Mouse (Mus musculus) stomach, postnatal 0 days (tissue): ENCODE results near the gene Bhlhe40. TPM values are rescaled to one million over a fixed set of nuclear protein-coding genes. Genes with fewer than 3 reads are reported as not detected.

Experiments used
- ATAC-seq: fragments of 200-750 bp; cut with Nextera tagmentation; 2 replicates; pipeline ENCODE4 v1.8.0; 2017; ENCODE audit not compliant: low FRiP score, low TSS enrichment
- DNase-seq: peaks from one replicate; pipeline ENCODE4 v3.0.0-alpha.2; 2016; ENCODE audit warnings: low spot score
- H3K27ac ChIP-seq: fragments of 300-500 bp; sonication (generic); replicated peaks from 2 replicates; pipeline ENCODE4 v1.5.1; 2014; ENCODE audit warnings: mild to moderate bottlenecking, control low read depth
- H3K27me3 ChIP-seq: fragments of 300-500 bp; sonication (generic); 2 replicates; pipeline ENCODE4 v1.6.1; 2014; ENCODE audit warnings: low read length; ENCODE audit not compliant: control insufficient read depth, insufficient read depth
- H3K36me3 ChIP-seq: fragments of 300-500 bp; sonication (generic); 2 replicates; pipeline ENCODE4 v1.6.1; 2014; ENCODE audit warnings: low read length, mixed read lengths; ENCODE audit not compliant: control insufficient read depth, insufficient read depth
- H3K4me1 ChIP-seq: fragments of 300-500 bp; sonication (generic); replicated peaks from 2 replicates; pipeline ENCODE4 v1.6.1; 2014; ENCODE audit warnings: antibody characterized with exemption; ENCODE audit not compliant: control insufficient read depth, insufficient read depth
- H3K4me2 ChIP-seq: fragments of 300-500 bp; sonication (generic); replicated peaks from 2 replicates; pipeline ENCODE4 v1.6.1; 2014; ENCODE audit warnings: low read depth, mild to moderate bottlenecking, control low read depth, moderate library complexity
- H3K4me3 ChIP-seq: fragments of 300-500 bp; sonication (generic); 2 replicates; pipeline ENCODE4 v1.5.1; 2014; ENCODE audit warnings: low read depth, low read length, control low read depth
- H3K9ac ChIP-seq: fragments of 300-500 bp; sonication (generic); 2 replicates; pipeline ENCODE4 v1.6.1; 2014; ENCODE audit warnings: mild to moderate bottlenecking, low read length, control low read depth, mixed read lengths
- H3K9me3 ChIP-seq: fragments of 300-500 bp; sonication (generic); 2 replicates; pipeline ENCODE4 v1.6.1; 2016; ENCODE audit warnings: low read length; ENCODE audit not compliant: control insufficient read depth
- CTCF ChIP-seq: IDR thresholded peaks from 2 replicates; pipeline ENCODE4 v1.5.1; 2016; ENCODE audit warnings: antibody characterized with exemption, low read depth, mild to moderate bottlenecking, moderate library complexity
- EP300 ChIP-seq: optimal IDR thresholded peaks from 2 replicates; pipeline ENCODE3; 2016; ENCODE audit warnings: antibody characterized with exemption
- WGBS: fragments of 180-500 bp; shearing (Covaris S2); extraction: QIAGEN DNeasy Blood & Tissue Kit; methylation state at CpG from one replicate; pipeline ENCODE4 v1.1.7; 2014; 5-methylcytosine and 5-hydroxymethylcytosine counted together
- polyA plus RNA-seq: library from polyadenylated mRNA; unstranded; fragments of >200 nt; fragmentation: Nextera tagmentation; extraction: Ambion mirVana; gene quantifications from 2 replicates; pipeline ENCODE4 v1.2.1, GENCODE M21; 2015

Bhlhe40 gene
- polyA plus RNA-seq, 1 experiment from 2014 or later, result 28.7 TPM

DNA sequence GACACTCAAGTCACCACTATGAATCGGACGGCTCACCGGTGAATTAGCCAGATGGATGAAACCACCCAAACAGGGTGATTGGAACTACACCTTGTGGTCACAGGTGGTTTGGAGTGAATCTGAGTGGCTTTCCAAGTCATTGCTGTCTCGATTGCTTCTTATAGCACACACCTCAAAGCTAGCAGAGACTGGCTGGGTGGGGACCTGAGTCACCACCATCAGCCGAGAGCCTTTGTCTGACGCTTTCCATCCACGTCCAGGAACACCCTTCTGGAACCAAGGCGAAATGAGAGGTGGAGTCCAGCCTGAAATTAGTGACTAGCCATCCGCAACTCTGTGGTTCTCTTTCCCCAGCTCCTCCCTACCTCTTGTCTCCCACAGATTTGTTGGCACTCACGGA is 36.9 kb downstream of the Bhlhe40 start:
- ATAC-seq (peak; percentile 75), DNase-seq (peak; percentile 51)
- Histone ChIP-seq H3K9me3 (no peaks in the 10 kb centered on the region), H3K27ac (no peak overlapping the region), H3K4me2 (no peak overlapping the region), H3K9ac (no peak overlapping the region), H3K4me3 (no peak overlapping the region), H3K27me3 (no peaks in the 10 kb centered on the region), H3K36me3 (no peaks in the 10 kb centered on the region), H3K4me1 (no peaks in the 10 kb centered on the region)
- TF ChIP-seq CTCF, result no peak
- TF ChIP-seq EP300, result no peak
- 75% methylated on average over 10 of the region's 10 CpGs for WGBS

DNA sequence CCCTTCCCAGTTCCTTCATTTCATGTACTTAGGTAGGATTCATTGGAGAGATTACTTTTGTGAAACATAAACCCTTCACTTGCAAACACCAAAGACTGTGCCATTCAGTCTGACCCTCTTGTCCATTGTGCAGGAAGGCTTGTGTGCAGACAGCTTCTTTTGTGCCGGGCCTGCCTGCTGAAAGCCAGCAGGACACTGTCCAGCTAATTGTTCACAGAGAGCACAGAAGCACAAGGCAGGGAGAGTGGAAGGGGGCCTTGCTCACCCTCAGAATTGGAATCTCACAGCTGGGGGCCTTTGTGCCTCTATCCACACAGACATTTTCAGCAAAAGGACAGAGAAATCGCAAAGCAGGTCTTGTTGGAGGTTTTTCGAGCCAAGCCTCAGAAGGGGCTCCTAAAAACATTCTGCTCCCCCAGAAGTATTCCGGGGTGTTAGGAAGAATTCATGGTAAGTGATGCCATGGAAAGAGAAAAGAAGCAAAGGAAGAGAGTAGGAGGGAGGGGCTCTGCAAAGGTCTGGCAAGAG is 38.0 kb downstream of the Bhlhe40 start:
- Histone ChIP-seq H3K9me3 (no peaks in the 10 kb centered on the region), H3K27ac (no peak overlapping the region), H3K27me3 (no peaks in the 10 kb centered on the region), H3K36me3 (no peaks in the 10 kb centered on the region), H3K9ac (no peak overlapping the region), H3K4me1 (no peaks in the 10 kb centered on the region), H3K4me3 (no peak overlapping the region), H3K4me2 (no peak overlapping the region)
- DNase-seq (no peak), ATAC-seq (no peak)
- TF ChIP-seq EP300 (no peak), CTCF (no peak)
- 78% methylated on average over 4 of the region's 4 CpGs for WGBS

DNA sequence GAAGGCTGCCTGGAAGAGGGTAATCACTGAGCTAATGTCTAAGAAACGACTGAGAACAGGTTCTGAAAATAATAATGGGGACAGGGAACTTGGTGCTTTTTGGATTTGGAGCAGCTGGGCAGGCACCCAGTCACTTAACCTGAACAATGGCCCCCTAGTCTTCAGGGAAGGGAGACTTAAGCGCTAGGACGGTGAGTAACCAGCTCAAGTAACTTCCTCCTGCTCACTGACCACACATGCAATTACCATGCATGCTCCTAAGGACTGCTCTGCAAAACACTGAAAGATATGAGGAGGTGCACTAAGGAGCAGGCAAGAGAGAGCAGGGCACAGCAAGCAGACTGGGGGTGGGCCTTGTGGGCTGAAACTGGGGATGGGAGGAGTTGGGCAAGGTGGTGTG is 39.2 kb downstream of the Bhlhe40 start:
- WGBS, result 67% methylated on average over 3 of the region's 3 CpGs
- Histone ChIP-seq H3K4me3 (no peak overlapping the region), H3K9me3 (no peaks in the 10 kb centered on the region), H3K9ac (no peak overlapping the region), H3K27ac (no peak overlapping the region), H3K4me2 (no peak overlapping the region), H3K4me1 (no peaks in the 10 kb centered on the region), H3K27me3 (no peaks in the 10 kb centered on the region), H3K36me3 (no peaks in the 10 kb centered on the region)
- ATAC-seq (peak; percentile 30; the same call in 1 of the 2 replicates), DNase-seq (no peak)
- TF ChIP-seq EP300, result no peak
- no peak for TF ChIP-seq CTCF

DNA sequence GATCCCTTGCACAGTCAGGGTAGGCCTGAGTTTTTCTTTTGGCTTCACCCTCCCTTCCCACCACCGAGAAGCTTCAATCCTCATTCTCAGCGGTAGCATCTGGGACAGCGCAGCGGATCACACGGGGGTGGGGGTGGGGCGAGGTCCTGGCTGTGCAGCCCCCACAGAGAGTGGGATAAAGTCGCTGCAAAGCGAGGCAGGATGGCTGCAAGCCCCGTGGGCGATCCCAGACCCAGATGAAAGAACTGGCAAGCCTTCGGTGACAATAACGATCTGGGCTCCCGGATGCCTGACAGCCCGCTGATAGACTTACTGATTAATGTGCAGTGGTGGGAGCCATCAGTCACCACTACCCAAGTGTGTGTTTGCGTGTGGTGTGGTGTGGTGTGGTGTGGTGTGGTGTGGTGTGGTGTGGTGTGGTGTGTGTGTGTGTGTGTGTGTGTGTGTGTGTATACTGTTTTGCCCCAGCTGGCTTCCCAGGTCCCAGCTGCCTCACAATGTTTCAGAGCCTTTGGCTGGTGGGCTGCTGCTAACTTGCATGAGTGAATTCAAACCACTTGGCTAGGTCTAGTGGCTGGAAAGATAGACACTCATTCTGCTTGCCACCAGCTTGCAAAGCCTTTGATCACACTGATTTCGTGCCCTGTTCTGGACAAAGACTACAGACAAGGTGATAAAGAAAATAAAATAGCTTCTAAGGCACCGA is 40.4 kb downstream of the Bhlhe40 start:
- H3K4me3 ChIP-seq, result no peak overlapping the region
- WGBS, result 42% methylated on average over 17 of the region's 17 CpGs
- no peaks in the 10 kb centered on the region for H3K27me3 ChIP-seq
- H3K9me3 ChIP-seq, result no peaks in the 10 kb centered on the region
- H3K27ac ChIP-seq, result no peak overlapping the region
- H3K4me2 ChIP-seq, result no peak overlapping the region
- DNase-seq (no peak), ATAC-seq (no peak)
- H3K4me1 ChIP-seq, result no peaks in the 10 kb centered on the region
- H3K36me3 ChIP-seq, result no peaks in the 10 kb centered on the region
- TF ChIP-seq CTCF (no peak), EP300 (no peak)
- H3K9ac ChIP-seq, result no peak overlapping the region

- TF ChIP-seq EP300 (no peak), CTCF (no peak)
- H3K9me3 ChIP-seq, result no peaks in the 10 kb centered on the region
- H3K4me2 ChIP-seq, result no peak overlapping the region
- peak; percentile 68 for DNase-seq
- no peak overlapping the region for H3K9ac ChIP-seq
- no peaks in the 10 kb centered on the region for H3K4me1 ChIP-seq
- no peaks in the 10 kb centered on the region for H3K36me3 ChIP-seq
- H3K27me3 ChIP-seq, result no peaks in the 10 kb centered on the region
- H3K4me3 ChIP-seq, result no peak overlapping the region
- WGBS, result 52% methylated on average over 3 of the region's 3 CpGs
- peak; percentile 57 for ATAC-seq
- H3K27ac ChIP-seq, result no peak overlapping the region; the same call in 1 of the 2 replicates
Measured at GRCm38 (mm10) chr6:108702648-108703047, 42.2 kb downstream of the Bhlhe40 start.

DNA sequence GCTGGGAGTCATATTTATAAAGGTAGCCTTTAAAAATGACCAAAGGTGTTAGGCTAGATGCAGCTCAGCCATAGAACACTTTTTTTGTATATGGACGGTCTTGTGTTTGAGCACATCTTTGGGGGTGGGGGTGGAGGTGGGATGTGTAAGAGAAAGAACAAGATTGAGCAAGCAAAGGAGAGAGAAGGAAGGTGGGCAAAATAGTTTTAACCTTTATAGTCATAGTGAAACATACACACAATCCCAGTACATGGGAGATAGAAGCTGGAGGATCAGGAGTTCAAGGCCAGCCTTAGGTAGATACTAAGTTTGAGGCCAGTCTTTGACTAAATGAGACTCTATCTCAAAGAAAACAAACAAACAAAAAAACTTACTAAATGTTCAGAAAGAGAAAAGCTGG is 42.7 kb downstream of the Bhlhe40 start:
- Histone ChIP-seq H3K27me3 (no peaks in the 10 kb centered on the region), H3K9me3 (no peaks in the 10 kb centered on the region), H3K4me1 (no peaks in the 10 kb centered on the region), H3K36me3 (no peaks in the 10 kb centered on the region), H3K27ac (no peak overlapping the region; the same call in 1 of the 2 replicates), H3K4me3 (no peak overlapping the region), H3K4me2 (no peak overlapping the region), H3K9ac (no peak overlapping the region)
- DNase-seq (no peak), ATAC-seq (no peak)
- 72% methylated on average over 1 of the region's 1 CpGs for WGBS
- TF ChIP-seq CTCF, result no peak
- no peak for TF ChIP-seq EP300
